Mouse (Mus musculus): ENCODE data around the gene Gm17324. TPM values are rescaled to one million over a fixed set of nuclear protein-coding genes. Genes with fewer than 3 reads are reported as not detected.

Gene Gm17324
- polyA plus RNA-seq, 1 experiment, result 0.19 TPM

GRCm38 (mm10) chr9:78428870-78429432, 19.6 kb downstream of the Gm17324 start:
- Histone ChIP-seq H3K27me3 (ENCODE audit: control insufficient read depth, insufficient read depth, low read length) (no peaks in the 10 kb centered on the region), H3K36me3 (ENCODE audit: control insufficient read depth, insufficient read depth, low read length) (no peaks in the 10 kb centered on the region), H3K4me3 (ENCODE audit: control insufficient read depth, insufficient read depth, low read length) (no peak overlapping the region), H3K27ac (ENCODE audit: control insufficient read depth, insufficient read depth, low read length) (no peak overlapping the region), H3K4me1 (replicated peaks; ENCODE audit: control insufficient read depth, insufficient read depth, low read length) (peaks cover 12% of the 10 kb centered on the region)
- no peak for TF ChIP-seq POLR2A (IDR thresholded peaks at IDR 0.05; ENCODE audit: control insufficient read depth, extremely low read depth, insufficient read depth, low read length, poor library complexity)
- no peak for TF ChIP-seq CTCF (IDR thresholded peaks at IDR 0.05; ENCODE audit: borderline replicate concordance, control insufficient read depth, extremely low read depth, insufficient read depth, low read length, poor library complexity)
- DNase-seq, result no peak
- 80% methylated on average over 4 of the region's 4 CpGs for WGBS

- no peak overlapping the region for H3K4me3 ChIP-seq (ENCODE audit: control insufficient read depth, insufficient read depth, low read length)
- peaks cover 12% of the 10 kb centered on the region for H3K4me1 ChIP-seq (replicated peaks; ENCODE audit: control insufficient read depth, insufficient read depth, low read length)
- 55% methylated on average over 6 of the region's 6 CpGs for WGBS
- no peak overlapping the region for H3K27ac ChIP-seq (ENCODE audit: control insufficient read depth, insufficient read depth, low read length)
- DNase-seq, result no peak
- TF ChIP-seq CTCF (IDR thresholded peaks at IDR 0.05; ENCODE audit: borderline replicate concordance, control insufficient read depth, extremely low read depth, insufficient read depth, low read length, poor library complexity) (no peak), POLR2A (IDR thresholded peaks at IDR 0.05; ENCODE audit: control insufficient read depth, extremely low read depth, insufficient read depth, low read length, poor library complexity) (no peak)
- no peaks in the 10 kb centered on the region for H3K27me3 ChIP-seq (ENCODE audit: control insufficient read depth, insufficient read depth, low read length)
- no peaks in the 10 kb centered on the region for H3K36me3 ChIP-seq (ENCODE audit: control insufficient read depth, insufficient read depth, low read length)
Measured at GRCm38 (mm10) chr9:78428185-78428584, 20.4 kb downstream of the Gm17324 start.

GRCm38 (mm10) chr9:78427362-78427781, 21.2 kb downstream of the Gm17324 start:
- no peak for TF ChIP-seq POLR2A (IDR thresholded peaks at IDR 0.05; ENCODE audit: control insufficient read depth, extremely low read depth, insufficient read depth, low read length, poor library complexity)
- no peak for TF ChIP-seq CTCF (IDR thresholded peaks at IDR 0.05; ENCODE audit: borderline replicate concordance, control insufficient read depth, extremely low read depth, insufficient read depth, low read length, poor library complexity)
- Histone ChIP-seq H3K4me1 (replicated peaks; ENCODE audit: control insufficient read depth, insufficient read depth, low read length) (peaks cover 12% of the 10 kb centered on the region), H3K36me3 (ENCODE audit: control insufficient read depth, insufficient read depth, low read length) (no peaks in the 10 kb centered on the region), H3K4me3 (ENCODE audit: control insufficient read depth, insufficient read depth, low read length) (peak overlapping the region; percentile 49), H3K27me3 (ENCODE audit: control insufficient read depth, insufficient read depth, low read length) (no peaks in the 10 kb centered on the region), H3K27ac (ENCODE audit: control insufficient read depth, insufficient read depth, low read length) (no peak overlapping the region)
- peak; percentile 18 for DNase-seq
- WGBS, result 25% methylated on average over 27 of the region's 27 CpGs

- 87% methylated on average over 7 of the region's 7 CpGs for WGBS
- Histone ChIP-seq H3K27ac (ENCODE audit: control insufficient read depth, insufficient read depth, low read length) (no peak overlapping the region), H3K4me3 (ENCODE audit: control insufficient read depth, insufficient read depth, low read length) (no peak overlapping the region), H3K4me1 (replicated peaks; ENCODE audit: control insufficient read depth, insufficient read depth, low read length) (no peaks in the 10 kb centered on the region), H3K36me3 (ENCODE audit: control insufficient read depth, insufficient read depth, low read length) (no peaks in the 10 kb centered on the region), H3K27me3 (ENCODE audit: control insufficient read depth, insufficient read depth, low read length) (no peaks in the 10 kb centered on the region)
- TF ChIP-seq POLR2A (IDR thresholded peaks at IDR 0.05; ENCODE audit: control insufficient read depth, extremely low read depth, insufficient read depth, low read length, poor library complexity), result no peak
- no peak for TF ChIP-seq CTCF (IDR thresholded peaks at IDR 0.05; ENCODE audit: borderline replicate concordance, control insufficient read depth, extremely low read depth, insufficient read depth, low read length, poor library complexity)
- no peak for DNase-seq
Measured at GRCm38 (mm10) chr9:78401596-78401995, 47.0 kb downstream of the Gm17324 start.

GRCm38 (mm10) chr9:78400570-78400969, 48.0 kb downstream of the Gm17324 start:
- Histone ChIP-seq H3K27me3 (ENCODE audit: control insufficient read depth, insufficient read depth, low read length) (peaks cover 10% of the 10 kb centered on the region), H3K4me1 (replicated peaks; ENCODE audit: control insufficient read depth, insufficient read depth, low read length) (peaks cover 7% of the 10 kb centered on the region), H3K36me3 (ENCODE audit: control insufficient read depth, insufficient read depth, low read length) (no peaks in the 10 kb centered on the region), H3K4me3 (ENCODE audit: control insufficient read depth, insufficient read depth, low read length) (no peak overlapping the region), H3K27ac (ENCODE audit: control insufficient read depth, insufficient read depth, low read length) (no peak overlapping the region)
- no peak for DNase-seq
- WGBS, result 91% methylated on average over 5 of the region's 5 CpGs
- TF ChIP-seq CTCF (IDR thresholded peaks at IDR 0.05; ENCODE audit: borderline replicate concordance, control insufficient read depth, extremely low read depth, insufficient read depth, low read length, poor library complexity) (no peak), POLR2A (IDR thresholded peaks at IDR 0.05; ENCODE audit: control insufficient read depth, extremely low read depth, insufficient read depth, low read length, poor library complexity) (no peak)

Other genes with a start within 250 kb of the Gm17324 start
- 0.64 and 0.82 TPM in 2 replicates for gene Gsta1, start 218.1 kb downstream of the Gm17324 start, polyA plus RNA-seq (2012; rRNA removed)
- gene Gm3776, start 191.7 kb downstream of the Gm17324 start, polyA plus RNA-seq (2012; rRNA removed), result 0.19 TPM in 1 of 2 replicates, not detected in the other
- not detected in 2 replicates for gene Gm10639, start 158.9 kb downstream of the Gm17324 start, polyA plus RNA-seq (2012; rRNA removed)
- 0.36 TPM in 1 of 2 replicates, not detected in the other for gene Omt2a, start 134.0 kb downstream of the Gm17324 start, polyA plus RNA-seq (2012; rRNA removed)
- gene Omt2b, start 121.2 kb downstream of the Gm17324 start, polyA plus RNA-seq (2012; rRNA removed), result 0.28 TPM in 1 of 2 replicates, not detected in the other
- 1.4 and 2.1 TPM in 2 replicates for gene Gsta2, start 93.0 kb downstream of the Gm17324 start, polyA plus RNA-seq (2012; rRNA removed)
- gene Dppa5a, start 80.6 kb downstream of the Gm17324 start, polyA plus RNA-seq (2012; rRNA removed), result 0.19 TPM in 1 of 2 replicates, not detected in the other
- gene Ooep, start 70.1 kb downstream of the Gm17324 start, polyA plus RNA-seq (2012; rRNA removed), result 0.65 and 0.71 TPM in 2 replicates
- 0.11 and 0.19 TPM in 2 replicates for gene Ddx43, start 53.0 kb downstream of the Gm17324 start, polyA plus RNA-seq (2012; rRNA removed)
- gene Cgas, start 5.5 kb downstream of the Gm17324 start, polyA plus RNA-seq (2012; rRNA removed), result 1.5 and 1.8 TPM in 2 replicates
- gene Mto1, start 578 bp downstream of the Gm17324 start, polyA plus RNA-seq (2012; rRNA removed), result 22.5 and 24.3 TPM in 2 replicates
- gene Eef1a1, start 40.4 kb upstream of the Gm17324 start, polyA plus RNA-seq (2012; rRNA removed), result 4,171 and 4,540 TPM in 2 replicates
- gene Slc17a5, start 139.3 kb upstream of the Gm17324 start, polyA plus RNA-seq (2012; rRNA removed), result 15.5 and 16.6 TPM in 2 replicates
- 0.17 and 0.23 TPM in 2 replicates for gene Cd109, start 166.8 kb upstream of the Gm17324 start, polyA plus RNA-seq (2012; rRNA removed)